Comparison of ENCODE assay signal across 15 mouse cellular contexts in the genomic region with DNA sequence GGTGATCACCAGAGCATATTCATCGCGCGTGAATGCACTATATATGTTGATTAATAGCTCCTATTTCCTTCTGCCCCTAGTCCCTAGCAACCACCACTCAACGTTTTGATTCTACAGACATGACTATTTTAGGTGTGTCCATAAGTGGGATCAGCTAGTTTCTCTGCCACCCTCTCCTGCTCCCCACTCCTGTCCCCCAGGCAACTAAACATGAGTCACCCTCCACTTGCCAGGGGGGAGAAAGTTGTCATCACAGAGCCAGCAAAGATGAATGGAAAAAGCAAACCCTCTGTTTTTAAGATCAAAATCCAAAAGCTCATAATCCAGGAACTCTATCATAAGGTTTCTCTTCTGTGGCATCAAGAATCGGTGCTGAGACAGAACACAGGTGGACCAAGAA.
"Had no signal": no experiment of that assay in that cellular context is flagged by ENCODE, and none has a peak within 500 bp of the region (broad histone marks: within the 10 kb centered on the region; RNA-seq: fewer than 3 reads in every experiment).

No protein-coding gene starts in this region.

- H3K4me1 ChIP-seq: neural tube, embryonic 12.5 days; neural tube, embryonic 13.5 days; neural tube, embryonic 15.5 days; stomach, embryonic 15.5 days had no signal

- H3K27me3 ChIP-seq: neural tube, embryonic 12.5 days; neural tube, embryonic 13.5 days; neural tube, embryonic 15.5 days; stomach, embryonic 15.5 days had no signal

- H3K9ac ChIP-seq: neural tube, embryonic 12.5 days; neural tube, embryonic 13.5 days; neural tube, embryonic 15.5 days; stomach, embryonic 15.5 days had no signal

- H3K36me3 ChIP-seq: neural tube, embryonic 12.5 days; neural tube, embryonic 13.5 days; neural tube, embryonic 15.5 days; stomach, embryonic 15.5 days had no signal

- DNase-seq: retina, postnatal 1 day; right cerebral cortex, postnatal 25 days; right cerebral cortex, postnatal 4 days; spleen, adult 18-20 months; thymus, adult 18-20 months; thymus, adult 2 months; thymus, postnatal 14 days; thymus, postnatal 25 days; thymus, postnatal 36 days; thymus, postnatal 4 days had no signal

- H3K4me2 ChIP-seq: neural tube, embryonic 12.5 days; neural tube, embryonic 13.5 days; neural tube, embryonic 15.5 days; stomach, embryonic 15.5 days had no signal

- H3K9me3 ChIP-seq: neural tube, embryonic 12.5 days; neural tube, embryonic 13.5 days; neural tube, embryonic 15.5 days; stomach, embryonic 15.5 days had no signal

- H3K27ac ChIP-seq: neural tube, embryonic 12.5 days; neural tube, embryonic 13.5 days; neural tube, embryonic 15.5 days; stomach, embryonic 15.5 days; stomach, postnatal 0 days had no signal

- H3K4me3 ChIP-seq: neural tube, embryonic 12.5 days; neural tube, embryonic 13.5 days; neural tube, embryonic 15.5 days; stomach, embryonic 15.5 days had no signal
